Mouse (Mus musculus) lung, embryonic 14.5 days (tissue): ENCODE measurements at regions not wholly inside any gene's neighbourhood (a gene's known extent, or its start where the extent isn't known, plus 50 kb on each side); places are given as distances from the start of the nearest gene placed in this dataset.

Experiments
- ATAC-seq: fragments of 200-750 bp; cut with Nextera tagmentation; 2 replicates; pipeline ENCODE4 v1.8.0; 2017; ENCODE audit warnings: mild to moderate bottlenecking, moderate TSS enrichment, moderate library complexity; ENCODE audit not compliant: insufficient read depth
- DNase-seq: peaks from one replicate; pipeline ENCODE4 v3.0.0-alpha.2; 2015
- H3K27ac ChIP-seq: fragments of 300-500 bp; sonication (generic); 2 replicates; pipeline ENCODE4 v1.5.1; 2014; ENCODE audit warnings: low read depth, mild to moderate bottlenecking, moderate library complexity
- H3K27me3 ChIP-seq: fragments of 300-500 bp; sonication (generic); 2 replicates; pipeline ENCODE4 v1.6.1; 2014; ENCODE audit warnings: low read length, control low read depth; ENCODE audit not compliant: insufficient read depth
- H3K36me3 ChIP-seq: fragments of 300-500 bp; sonication (generic); 2 replicates; pipeline ENCODE4 v1.6.1; 2014; ENCODE audit warnings: control low read depth; ENCODE audit not compliant: insufficient read depth
- H3K4me1 ChIP-seq: fragments of 300-500 bp; sonication (generic); 2 replicates; pipeline ENCODE4 v1.6.1; 2014; ENCODE audit warnings: antibody characterized with exemption, control low read depth; ENCODE audit not compliant: insufficient read depth
- H3K4me2 ChIP-seq: fragments of 300-500 bp; sonication (generic); 2 replicates; pipeline ENCODE4 v1.6.1; 2014; ENCODE audit warnings: mild to moderate bottlenecking
- H3K4me3 ChIP-seq: fragments of 300-500 bp; sonication (generic); 2 replicates; pipeline ENCODE4 v1.5.1; 2014; ENCODE audit warnings: low read depth, low read length
- H3K9ac ChIP-seq: fragments of 300-500 bp; sonication (generic); 2 replicates; pipeline ENCODE4 v1.6.1; 2014
- H3K9me3 ChIP-seq: fragments of 300-500 bp; sonication (generic); 2 replicates; pipeline ENCODE4 v1.6.1; 2016; ENCODE audit warnings: low read depth, low read length, control low read depth
- CTCF ChIP-seq: IDR thresholded peaks from 2 replicates; pipeline ENCODE4 v1.5.1; 2016; ENCODE audit warnings: antibody characterized with exemption, low read depth
- WGBS: fragments of 180-500 bp; shearing (Covaris S2); extraction: QIAGEN DNeasy Blood & Tissue Kit; methylation state at CpG from one replicate; pipeline ENCODE4 v1.1.7; 2014; 5-methylcytosine and 5-hydroxymethylcytosine counted together

- Histone ChIP-seq H3K4me3 (no peak overlapping the region), H3K27me3 (no peaks in the 10 kb centered on the region), H3K4me2 (no peak overlapping the region), H3K9ac (no peak overlapping the region), H3K36me3 (no peaks in the 10 kb centered on the region), H3K27ac (no peak overlapping the region), H3K9me3 (no peaks in the 10 kb centered on the region), H3K4me1 (peaks cover 5% of the 10 kb centered on the region; the same call in 1 of the 2 replicates)
- TF ChIP-seq CTCF: no peak
- ATAC-seq (no peak), DNase-seq (no peak)
- WGBS: 75% methylated on average over 7 of the region's 7 CpGs
Measured at GRCm38 (mm10) chr6:88964071-88964470, 62.0 kb downstream of the Tpra1 start.

GRCm38 (mm10) chr6:88964911-88965310 lies 62.9 kb downstream of the Tpra1 start:
- Histone ChIP-seq H3K4me1 (peaks cover 5% of the 10 kb centered on the region; the same call in 1 of the 2 replicates), H3K36me3 (no peaks in the 10 kb centered on the region), H3K27ac (no peak overlapping the region), H3K9ac (no peak overlapping the region), H3K9me3 (no peaks in the 10 kb centered on the region), H3K4me3 (no peak overlapping the region), H3K4me2 (no peak overlapping the region), H3K27me3 (no peaks in the 10 kb centered on the region)
- no peak for DNase-seq
- 77% methylated on average over 6 of the region's 6 CpGs for WGBS
- TF ChIP-seq CTCF: no peak
- ATAC-seq: no peak

DNA sequence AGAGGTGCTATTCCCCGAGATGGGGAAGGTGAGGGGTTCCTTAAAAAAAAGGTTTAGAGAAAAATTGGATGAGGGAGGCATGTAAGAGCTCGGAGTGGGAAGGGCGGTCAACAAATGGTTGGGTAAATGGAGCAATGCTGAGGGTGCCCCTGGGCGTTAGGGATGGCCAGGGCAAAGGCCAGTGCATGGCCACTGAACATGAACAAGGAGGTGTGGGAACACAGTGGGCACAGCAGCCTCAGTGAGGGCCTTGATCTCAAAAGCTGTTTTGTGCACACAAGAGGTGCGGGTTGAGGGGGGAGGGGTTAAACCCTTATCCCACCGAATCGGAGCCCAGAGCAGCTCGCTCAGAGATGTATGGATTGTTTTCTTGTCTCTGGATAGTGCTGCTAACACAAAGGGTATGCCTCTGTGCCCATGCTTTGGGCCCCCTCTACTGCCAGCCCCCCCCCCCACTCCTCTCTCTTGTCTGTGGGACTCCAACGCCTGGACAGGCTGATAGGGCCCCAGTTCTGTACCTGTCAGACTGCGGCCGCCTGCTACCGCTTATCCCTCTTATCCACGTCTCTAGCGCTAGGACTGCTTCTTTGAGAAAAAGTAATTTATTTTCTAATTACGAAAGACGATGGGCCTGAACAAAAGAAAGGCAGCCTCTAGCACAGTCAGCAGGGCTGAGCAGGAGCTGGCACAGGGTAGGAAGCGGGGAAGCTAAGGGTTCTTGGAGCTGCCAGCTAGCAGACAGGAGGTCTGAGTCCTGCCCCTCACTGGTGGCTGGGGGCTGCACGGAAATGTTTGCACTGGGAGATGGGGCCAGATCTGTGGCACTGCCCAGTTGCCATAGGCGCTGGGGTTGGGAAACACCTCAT lies 63.5 kb downstream of the Tpra1 start:
- TF ChIP-seq CTCF: no peak
- no peak overlapping the region for H3K9ac ChIP-seq
- H3K4me1 ChIP-seq: peaks cover under 1% of the 10 kb centered on the region; the same call in 1 of the 2 replicates
- H3K9me3 ChIP-seq: no peaks in the 10 kb centered on the region
- H3K27me3 ChIP-seq: no peaks in the 10 kb centered on the region
- no peak overlapping the region for H3K4me2 ChIP-seq
- no peak overlapping the region for H3K27ac ChIP-seq
- H3K4me3 ChIP-seq: no peak overlapping the region
- H3K36me3 ChIP-seq: no peaks in the 10 kb centered on the region
- 50% methylated on average over 19 of the region's 19 CpGs for WGBS
- ATAC-seq (no peak), DNase-seq (no peak)

GRCm38 (mm10) chr6:88966501-88966900 lies 64.5 kb downstream of the Tpra1 start:
- ATAC-seq (no peak), DNase-seq (no peak)
- H3K4me1 ChIP-seq: no peaks in the 10 kb centered on the region
- no peak overlapping the region for H3K4me3 ChIP-seq
- no peaks in the 10 kb centered on the region for H3K36me3 ChIP-seq
- no peaks in the 10 kb centered on the region for H3K9me3 ChIP-seq
- no peak overlapping the region for H3K9ac ChIP-seq
- H3K4me2 ChIP-seq: no peak overlapping the region
- H3K27ac ChIP-seq: no peak overlapping the region
- WGBS: 59% methylated on average over 4 of the region's 4 CpGs
- no peak for TF ChIP-seq CTCF
- H3K27me3 ChIP-seq: no peaks in the 10 kb centered on the region

GRCm38 (mm10) chr6:88968842-88969241 lies 66.8 kb downstream of the Tpra1 start:
- Histone ChIP-seq H3K4me3 (no peak overlapping the region), H3K4me1 (no peaks in the 10 kb centered on the region), H3K27ac (no peak overlapping the region), H3K9me3 (no peaks in the 10 kb centered on the region), H3K27me3 (no peaks in the 10 kb centered on the region), H3K9ac (no peak overlapping the region), H3K36me3 (no peaks in the 10 kb centered on the region), H3K4me2 (no peak overlapping the region)
- 64% methylated on average over 4 of the region's 4 CpGs for WGBS
- no peak for TF ChIP-seq CTCF
- DNase-seq (no peak), ATAC-seq (no peak)

DNA sequence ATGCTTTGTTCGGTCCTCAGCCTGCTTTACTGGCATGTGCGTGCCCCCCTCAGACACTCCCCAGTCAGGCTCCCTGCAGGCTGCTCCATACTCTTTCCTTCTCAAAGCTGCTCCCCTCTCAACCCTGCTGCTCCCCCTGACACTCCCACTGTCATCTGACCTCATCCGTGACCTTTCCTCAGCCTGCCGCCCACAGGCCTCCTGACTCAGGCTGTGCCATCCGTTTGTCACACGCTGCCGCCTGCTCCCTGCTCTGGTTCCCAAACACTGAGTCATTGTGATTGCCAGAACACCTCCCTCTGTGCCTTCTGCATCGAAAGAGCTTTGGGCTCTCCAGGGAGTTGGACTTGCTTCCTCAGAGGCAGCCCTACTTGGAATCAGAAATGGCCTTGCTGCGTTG lies 69.7 kb downstream of the Tpra1 start:
- Histone ChIP-seq H3K9me3 (no peaks in the 10 kb centered on the region), H3K27ac (no peak overlapping the region), H3K4me1 (no peaks in the 10 kb centered on the region), H3K27me3 (no peaks in the 10 kb centered on the region), H3K36me3 (no peaks in the 10 kb centered on the region), H3K4me2 (no peak overlapping the region), H3K9ac (no peak overlapping the region), H3K4me3 (no peak overlapping the region)
- WGBS: 28% methylated on average over 9 of the region's 9 CpGs
- ATAC-seq (no peak), DNase-seq (no peak)
- TF ChIP-seq CTCF: no peak

GRCm38 (mm10) chr6:88974457-88974856 lies 72.4 kb downstream of the Tpra1 start:
- H3K27me3 ChIP-seq: no peaks in the 10 kb centered on the region
- ATAC-seq (no peak), DNase-seq (no peak)
- 64% methylated on average over 7 of the region's 7 CpGs for WGBS
- H3K4me2 ChIP-seq: no peak overlapping the region
- no peaks in the 10 kb centered on the region for H3K4me1 ChIP-seq
- H3K9me3 ChIP-seq: no peaks in the 10 kb centered on the region
- no peak overlapping the region for H3K4me3 ChIP-seq
- no peaks in the 10 kb centered on the region for H3K36me3 ChIP-seq
- H3K9ac ChIP-seq: no peak overlapping the region
- no peak overlapping the region for H3K27ac ChIP-seq
- no peak for TF ChIP-seq CTCF
